Mouse (Mus musculus) midbrain, embryonic 15.5 days (tissue): ENCODE data around the gene 9130230L23Rik. TPM values are rescaled to one million over a fixed set of nuclear protein-coding genes. Genes with fewer than 3 reads are reported as not detected.

Experiments
- ATAC-seq: fragments of 200-750 bp; cut with Nextera tagmentation; replicated peaks from 2 replicates; pipeline ENCODE4 v1.8.0; 2017; ENCODE audit warnings: moderate TSS enrichment
- H3K27ac ChIP-seq: fragments of 300-500 bp; sonication (generic); 2 replicates; pipeline ENCODE4 v1.5.1; 2015; ENCODE audit warnings: mild to moderate bottlenecking, inconsistent platforms
- H3K27me3 ChIP-seq: fragments of 300-500 bp; sonication (generic); replicated peaks from 2 replicates; pipeline ENCODE4 v1.6.1; 2015; ENCODE audit warnings: inconsistent platforms
- H3K36me3 ChIP-seq: fragments of 300-500 bp; sonication (generic); replicated peaks from 2 replicates; pipeline ENCODE4 v1.6.1; 2015; ENCODE audit warnings: inconsistent platforms
- H3K4me1 ChIP-seq: fragments of 300-500 bp; sonication (generic); 2 replicates; pipeline ENCODE4 v1.6.1; 2015; ENCODE audit warnings: inconsistent platforms
- H3K4me2 ChIP-seq: fragments of 300-500 bp; sonication (generic); 2 replicates; pipeline ENCODE4 v1.6.1; 2015; ENCODE audit warnings: inconsistent platforms, mild to moderate bottlenecking, moderate library complexity
- H3K4me3 ChIP-seq: fragments of 300-500 bp; sonication (generic); 2 replicates; pipeline ENCODE4 v1.5.1; 2015; ENCODE audit warnings: mild to moderate bottlenecking, inconsistent platforms
- H3K9ac ChIP-seq: fragments of 300-500 bp; sonication (generic); 2 replicates; pipeline ENCODE4 v1.6.1; 2015; ENCODE audit warnings: mild to moderate bottlenecking, inconsistent platforms
- H3K9me3 ChIP-seq: fragments of 300-500 bp; sonication (generic); 2 replicates; pipeline ENCODE4 v1.6.1; 2016; ENCODE audit warnings: inconsistent platforms
- WGBS: fragments of 180-500 bp; shearing (Covaris S2); methylation state at CpG from one replicate; pipeline ENCODE4 v1.1.7; 2015; ENCODE audit warnings: mixed read lengths; 5-methylcytosine and 5-hydroxymethylcytosine counted together
- polyA plus RNA-seq: library from polyadenylated mRNA; unstranded; fragments of >200 nt; fragmentation: Nextera tagmentation; extraction: Ambion mirVana; gene quantifications from 2 replicates; pipeline ENCODE4 v1.2.1, GENCODE M21; 2015

The 9130230L23Rik gene
- polyA plus RNA-seq, 1 experiment from 2014 or later, result not detected

DNA sequence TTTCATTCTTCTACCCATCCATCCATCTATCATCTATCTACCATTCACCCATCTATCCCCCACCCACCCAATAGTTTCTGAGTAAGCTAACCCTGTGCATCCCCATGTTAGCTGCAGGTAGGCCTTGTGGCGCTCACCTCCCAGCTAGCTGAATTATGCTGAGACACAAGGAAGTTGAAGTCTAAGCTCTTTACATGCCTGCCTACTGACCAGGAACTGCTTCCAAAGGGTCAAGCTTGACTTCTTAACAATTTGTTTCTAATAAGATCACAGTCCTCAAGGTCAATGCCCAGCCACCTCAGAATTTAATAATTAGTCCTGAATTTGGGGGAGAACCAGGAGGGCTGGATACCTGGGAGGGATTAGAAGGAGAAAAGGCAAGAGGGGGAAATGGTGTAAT is 28.7 kb upstream of the 9130230L23Rik start:
- 100% methylated on average over 1 of the region's 1 CpGs for WGBS
- Histone ChIP-seq H3K9me3 (no peaks in the 10 kb centered on the region), H3K36me3 (no peaks in the 10 kb centered on the region), H3K4me1 (peaks cover 5% of the 10 kb centered on the region; the same call in 1 of the 2 replicates), H3K27ac (no peak overlapping the region), H3K27me3 (no peaks in the 10 kb centered on the region), H3K9ac (no peak overlapping the region), H3K4me3 (no peak overlapping the region), H3K4me2 (no peak overlapping the region)
- ATAC-seq, result no peak

DNA sequence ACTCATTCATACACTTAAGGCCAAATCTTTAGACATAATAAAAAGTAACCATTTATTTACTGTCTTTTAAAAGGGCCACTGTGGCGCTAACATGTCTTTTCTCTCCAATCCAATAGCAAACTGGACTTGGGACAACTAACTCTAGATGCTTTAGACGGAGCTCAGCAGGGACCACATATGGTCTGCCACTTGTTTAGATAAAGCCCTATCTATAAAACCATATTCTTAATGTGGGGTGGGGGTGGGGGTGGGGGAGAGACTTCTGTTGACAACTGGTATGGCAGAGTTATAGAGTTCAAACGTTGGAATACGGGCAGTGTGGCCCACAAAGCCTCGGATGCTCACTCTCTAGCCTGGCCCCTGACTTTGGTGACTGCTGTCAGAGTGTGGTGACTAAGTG is 27.6 kb upstream of the 9130230L23Rik start:
- Histone ChIP-seq H3K27me3 (no peaks in the 10 kb centered on the region), H3K4me1 (peaks cover 5% of the 10 kb centered on the region; the same call in 1 of the 2 replicates), H3K4me2 (no peak overlapping the region), H3K4me3 (no peak overlapping the region), H3K9ac (no peak overlapping the region), H3K36me3 (no peaks in the 10 kb centered on the region), H3K9me3 (0 out of 2 replicates have a peak, but pooled peaks cover 4% of the 10 kb centered on the region), H3K27ac (no peak overlapping the region)
- WGBS, result 86% methylated on average over 5 of the region's 5 CpGs
- no peak for ATAC-seq

GRCm38 (mm10) chr5:66028232-66028631 is 24.1 kb upstream of the 9130230L23Rik start:
- no peak overlapping the region for H3K9ac ChIP-seq
- no peaks in the 10 kb centered on the region for H3K27me3 ChIP-seq
- H3K4me2 ChIP-seq, result no peak overlapping the region
- no peaks in the 10 kb centered on the region for H3K4me1 ChIP-seq
- peaks cover 10% of the 10 kb centered on the region; the same call in 1 of the 2 replicates for H3K9me3 ChIP-seq
- H3K36me3 ChIP-seq, result no peaks in the 10 kb centered on the region
- no peak for ATAC-seq
- no peak overlapping the region for H3K27ac ChIP-seq
- WGBS, result 91% methylated on average over 5 of the region's 5 CpGs
- H3K4me3 ChIP-seq, result no peak overlapping the region

DNA sequence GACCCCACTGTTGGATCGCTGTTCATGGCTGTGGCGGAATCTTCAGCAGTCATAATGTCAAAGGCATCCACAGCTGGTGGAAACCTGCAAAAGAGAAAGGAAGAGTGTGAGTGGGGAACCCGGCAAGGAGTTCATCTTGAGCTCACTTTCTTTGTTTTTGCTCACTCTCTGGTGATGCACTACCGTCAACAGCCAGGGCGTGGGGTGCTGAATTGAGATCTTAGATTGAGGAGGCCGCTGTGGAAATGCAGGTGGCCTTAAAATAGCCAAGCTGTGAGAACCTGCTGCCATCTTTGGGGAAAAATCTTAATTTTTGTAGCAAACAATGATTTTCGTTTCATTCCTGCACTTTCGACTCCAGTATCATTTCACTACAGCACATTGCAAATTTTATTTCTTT is 23.1 kb upstream of the 9130230L23Rik start:
- Histone ChIP-seq H3K9ac (no peak overlapping the region), H3K9me3 (peaks cover 10% of the 10 kb centered on the region; the same call in 1 of the 2 replicates), H3K27me3 (no peaks in the 10 kb centered on the region), H3K36me3 (no peaks in the 10 kb centered on the region), H3K4me3 (no peak overlapping the region), H3K4me1 (no peaks in the 10 kb centered on the region), H3K4me2 (no peak overlapping the region), H3K27ac (no peak overlapping the region)
- ATAC-seq, result no peak
- 97% methylated on average over 8 of the region's 8 CpGs for WGBS

GRCm38 (mm10) chr5:66026796-66027195 is 22.7 kb upstream of the 9130230L23Rik start:
- ATAC-seq, result no peak
- Histone ChIP-seq H3K4me3 (no peak overlapping the region), H3K9me3 (peaks cover 10% of the 10 kb centered on the region; the same call in 1 of the 2 replicates), H3K4me2 (no peak overlapping the region), H3K27me3 (no peaks in the 10 kb centered on the region), H3K36me3 (no peaks in the 10 kb centered on the region), H3K4me1 (no peaks in the 10 kb centered on the region), H3K27ac (no peak overlapping the region), H3K9ac (no peak overlapping the region)
- 98% methylated on average over 31 of the region's 31 CpGs for WGBS

DNA sequence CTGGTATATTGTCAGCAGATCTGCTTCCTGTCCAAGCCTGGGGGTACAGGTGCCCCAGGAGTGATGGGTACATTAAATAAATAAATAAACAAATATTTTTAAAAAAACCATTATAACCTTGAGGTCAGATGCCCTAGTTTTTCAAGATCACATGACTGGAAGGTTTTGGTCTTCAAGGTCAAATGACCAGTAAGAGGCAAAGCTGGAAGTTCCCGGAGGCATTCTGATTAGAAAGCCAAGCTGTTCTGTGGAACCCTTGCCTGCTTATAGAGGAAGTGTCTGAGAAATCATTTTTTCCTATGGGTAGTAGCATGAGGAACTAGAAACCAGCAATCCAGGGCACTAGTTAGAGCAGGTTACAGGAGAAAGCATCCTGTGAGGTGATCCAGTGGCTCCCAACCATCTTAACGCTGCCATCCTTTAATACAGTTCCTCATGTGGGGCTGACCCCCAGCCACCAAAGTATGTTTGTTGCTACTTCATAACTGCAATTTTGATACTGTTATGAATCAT is 11.4 kb upstream of the 9130230L23Rik start:
- WGBS, result 95% methylated on average over 2 of the region's 2 CpGs
- Histone ChIP-seq H3K27me3 (no peaks in the 10 kb centered on the region), H3K9me3 (0 out of 2 replicates have a peak, but pooled peaks cover 1% of the 10 kb centered on the region), H3K4me1 (no peaks in the 10 kb centered on the region), H3K4me3 (no peak overlapping the region), H3K4me2 (no peak overlapping the region), H3K27ac (no peak overlapping the region), H3K9ac (no peak overlapping the region), H3K36me3 (no peaks in the 10 kb centered on the region)
- no peak for ATAC-seq

- Histone ChIP-seq H3K36me3 (no peaks in the 10 kb centered on the region), H3K4me1 (no peaks in the 10 kb centered on the region), H3K4me3 (no peak overlapping the region), H3K27me3 (no peaks in the 10 kb centered on the region), H3K27ac (no peak overlapping the region), H3K4me2 (no peak overlapping the region), H3K9ac (no peak overlapping the region), H3K9me3 (no peaks in the 10 kb centered on the region)
- 88% methylated on average over 2 of the region's 2 CpGs for WGBS
- ATAC-seq, result no peak
Measured at GRCm38 (mm10) chr5:66014437-66014836, 10.4 kb upstream of the 9130230L23Rik start.

GRCm38 (mm10) chr5:66013999-66014398 is 9.9 kb upstream of the 9130230L23Rik start:
- no peak for ATAC-seq
- no peaks in the 10 kb centered on the region for H3K9me3 ChIP-seq
- 83% methylated on average over 3 of the region's 3 CpGs for WGBS
- H3K4me3 ChIP-seq, result no peak overlapping the region
- no peak overlapping the region for H3K27ac ChIP-seq
- no peak overlapping the region for H3K4me2 ChIP-seq
- H3K9ac ChIP-seq, result no peak overlapping the region
- no peaks in the 10 kb centered on the region for H3K27me3 ChIP-seq
- H3K4me1 ChIP-seq, result no peaks in the 10 kb centered on the region
- no peaks in the 10 kb centered on the region for H3K36me3 ChIP-seq

GRCm38 (mm10) chr5:66008245-66008967 is 4.3 kb upstream of the 9130230L23Rik start:
- Histone ChIP-seq H3K4me3 (no peak overlapping the region), H3K9me3 (no peaks in the 10 kb centered on the region), H3K4me1 (no peaks in the 10 kb centered on the region), H3K36me3 (no peaks in the 10 kb centered on the region), H3K27ac (no peak overlapping the region), H3K4me2 (no peak overlapping the region), H3K27me3 (no peaks in the 10 kb centered on the region), H3K9ac (no peak overlapping the region)
- ATAC-seq, result no peak
- 89% methylated on average over 15 of the region's 15 CpGs for WGBS

DNA sequence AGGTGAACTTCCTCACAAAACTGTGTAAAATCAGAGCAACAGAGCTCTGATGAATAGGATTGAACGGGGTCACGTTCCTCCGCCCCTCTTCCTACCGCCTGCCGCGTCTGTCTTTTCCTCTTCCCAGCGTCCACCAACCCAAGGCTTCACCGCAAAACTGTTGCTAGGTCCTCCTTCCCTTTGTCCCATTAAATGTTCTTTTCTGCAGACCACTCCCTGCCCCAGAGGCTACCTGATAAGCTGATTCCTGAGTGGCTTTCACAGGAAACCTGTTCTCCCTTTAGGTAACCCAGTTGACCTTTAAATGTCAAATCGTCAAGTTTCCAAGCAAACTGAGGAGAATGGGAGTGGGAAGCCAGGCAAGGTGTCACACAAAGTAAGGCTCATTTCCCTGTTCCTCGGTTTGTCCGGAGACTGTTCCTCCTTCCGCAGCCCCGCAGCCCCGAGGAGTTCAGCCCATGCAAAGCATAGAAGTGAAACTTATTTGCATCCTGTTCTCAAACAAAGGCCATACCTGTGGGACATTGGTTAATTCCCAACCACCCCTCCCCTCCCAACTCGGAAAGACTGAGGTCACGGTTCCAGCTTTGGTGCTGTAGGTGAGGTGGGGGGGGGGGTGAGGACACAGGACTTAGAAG is 1.1 kb upstream of the 9130230L23Rik start:
- Histone ChIP-seq H3K27me3 (no peaks in the 10 kb centered on the region), H3K27ac (no peak overlapping the region), H3K9ac (no peak overlapping the region), H3K4me2 (no peak overlapping the region), H3K36me3 (no peaks in the 10 kb centered on the region), H3K4me1 (no peaks in the 10 kb centered on the region), H3K9me3 (no peaks in the 10 kb centered on the region), H3K4me3 (no peak overlapping the region)
- 45% methylated on average over 16 of the region's 16 CpGs for WGBS
- no peak for ATAC-seq

DNA sequence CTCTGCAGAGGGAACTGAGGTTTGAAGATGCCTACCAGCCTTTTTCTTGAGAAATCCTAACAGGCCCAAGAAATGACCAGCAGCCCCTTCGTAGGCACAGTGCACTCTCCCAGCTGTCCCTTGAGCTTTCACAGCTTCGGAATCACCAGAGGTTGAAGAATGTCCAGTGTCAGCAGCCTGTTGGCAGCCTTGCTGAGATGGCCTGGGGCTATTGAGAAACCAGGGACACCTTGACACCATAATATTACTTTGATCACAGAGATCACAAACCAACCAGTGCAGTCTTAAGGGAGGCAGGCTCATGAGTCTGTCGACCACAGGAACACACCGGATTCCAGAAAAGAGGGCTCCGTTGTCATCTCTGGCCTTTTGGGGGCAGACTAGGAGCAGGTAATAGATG is 2.9 kb downstream of the 9130230L23Rik start:
- Histone ChIP-seq H3K27ac (no peak overlapping the region), H3K27me3 (no peaks in the 10 kb centered on the region), H3K9ac (no peak overlapping the region), H3K9me3 (no peaks in the 10 kb centered on the region), H3K4me3 (no peak overlapping the region), H3K4me1 (no peaks in the 10 kb centered on the region), H3K4me2 (no peak overlapping the region), H3K36me3 (no peaks in the 10 kb centered on the region)
- 77% methylated on average over 5 of the region's 5 CpGs for WGBS
- ATAC-seq, result no peak

- no peaks in the 10 kb centered on the region for H3K36me3 ChIP-seq
- H3K9me3 ChIP-seq, result no peaks in the 10 kb centered on the region
- no peak overlapping the region for H3K27ac ChIP-seq
- H3K4me3 ChIP-seq, result no peak overlapping the region
- H3K4me1 ChIP-seq, result no peaks in the 10 kb centered on the region
- ATAC-seq, result no peak
- no peak overlapping the region for H3K9ac ChIP-seq
- H3K27me3 ChIP-seq, result no peaks in the 10 kb centered on the region
- 76% methylated on average over 6 of the region's 6 CpGs for WGBS
- H3K4me2 ChIP-seq, result no peak overlapping the region
Measured at GRCm38 (mm10) chr5:66000567-66001125, 3.4 kb downstream of the 9130230L23Rik start.
